Mouse (Mus musculus): ENCODE measurements around the gene Adat3. TPM values are rescaled to one million over a fixed set of nuclear protein-coding genes. Genes with fewer than 3 reads are reported as not detected.

Gene Adat3
- polyA plus RNA-seq, 1 experiment from 2014 or later, result 5.0 TPM

DNA sequence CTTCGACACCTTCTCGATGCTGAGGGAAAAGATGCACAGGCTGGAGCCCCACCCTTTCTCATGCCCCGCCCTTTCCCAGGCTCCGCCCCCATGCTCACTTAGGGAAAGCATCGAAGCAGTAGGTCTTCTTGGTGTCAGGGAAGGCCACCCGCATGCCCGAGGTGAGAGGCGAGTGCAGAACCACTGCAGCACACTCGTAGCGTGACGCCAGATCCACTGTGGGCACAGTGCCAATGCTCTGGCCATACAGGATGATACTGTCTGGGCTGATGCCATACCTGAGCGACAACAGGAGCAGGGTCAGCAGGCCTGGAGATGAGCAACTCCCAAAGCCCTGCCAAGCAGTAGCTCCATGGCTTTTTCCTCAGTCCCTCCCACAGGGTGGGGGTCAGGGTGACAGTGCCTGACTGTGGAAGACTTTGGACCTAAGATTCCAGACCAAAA is 18.6 kb upstream of the Adat3 start:
- Histone ChIP-seq H3K27me3 (replicated peaks) (no peaks in the 10 kb centered on the region), H3K4me3 (replicated peaks) (no peak overlapping the region), H3K36me3 (peaks cover 28% of the 10 kb centered on the region), H3K4me1 (peaks cover 40% of the 10 kb centered on the region), H3K4me2 (no peak overlapping the region), H3K27ac (replicated peaks) (0 out of 2 replicates have a peak overlapping the region, but pooled peaks have one; percentile 18), H3K9ac (replicated peaks) (no peak overlapping the region), H3K9me3 (replicated peaks) (no peaks in the 10 kb centered on the region)
- WGBS, result 65% methylated on average over 12 of the region's 12 CpGs
- ATAC-seq (ENCODE audit: low FRiP score), result no peak

DNA sequence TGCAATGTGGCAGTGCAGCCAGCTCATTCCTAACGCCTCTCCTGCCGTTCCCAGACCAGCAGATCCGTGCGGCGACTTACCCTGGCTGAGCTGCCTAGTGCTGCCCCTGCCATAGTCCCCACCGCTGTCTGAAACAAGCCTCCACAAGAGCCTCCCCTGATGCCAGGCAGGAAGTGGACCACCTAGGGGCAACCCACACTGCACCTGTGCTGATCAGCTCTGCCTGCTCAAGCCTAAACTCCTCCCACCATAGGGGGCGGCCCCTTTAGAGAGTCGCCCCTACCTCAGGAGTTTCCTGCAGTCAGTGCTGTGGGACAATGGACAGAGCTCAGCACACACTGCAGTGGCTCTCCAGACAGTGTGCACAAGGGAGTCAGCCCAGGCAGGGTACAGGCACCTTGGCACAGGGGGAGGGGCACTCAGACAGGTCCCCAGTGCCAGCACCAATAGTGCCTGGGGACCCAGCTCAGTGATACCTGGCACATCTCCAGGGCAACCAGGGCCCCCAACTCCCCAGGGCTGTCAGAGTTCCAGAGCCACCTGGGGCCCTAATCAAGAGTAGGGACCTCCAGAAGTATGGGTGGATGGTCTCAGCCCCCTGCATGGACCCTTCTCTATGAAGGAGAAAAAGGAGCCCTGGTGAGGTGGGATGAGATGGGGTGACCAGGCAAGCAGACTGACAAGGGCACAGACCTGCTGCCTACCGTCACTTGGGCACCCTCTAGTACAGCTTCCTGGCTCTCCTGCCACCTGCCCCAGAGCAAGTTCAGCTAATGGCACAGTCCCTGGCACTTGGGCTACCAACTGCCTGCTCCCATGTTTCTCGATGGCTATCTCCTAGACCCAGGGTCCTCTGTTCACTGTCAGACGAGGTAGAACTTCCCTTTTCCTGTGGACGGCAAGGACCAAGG is 17.8 kb upstream of the Adat3 start:
- Histone ChIP-seq H3K4me2 (peak overlapping the region; percentile 23; the same call in 1 of the 2 replicates), H3K4me1 (peaks cover 46% of the 10 kb centered on the region), H3K36me3 (peaks cover 28% of the 10 kb centered on the region), H3K27me3 (replicated peaks) (no peaks in the 10 kb centered on the region), H3K9me3 (replicated peaks) (no peaks in the 10 kb centered on the region), H3K9ac (replicated peaks) (no peak overlapping the region), H3K27ac (replicated peaks) (peak overlapping the region; percentile 18; the same call in 1 of the 2 replicates), H3K4me3 (replicated peaks) (no peak overlapping the region)
- 78% methylated on average over 12 of the region's 12 CpGs for WGBS
- ATAC-seq (ENCODE audit: low FRiP score), result no peak

DNA sequence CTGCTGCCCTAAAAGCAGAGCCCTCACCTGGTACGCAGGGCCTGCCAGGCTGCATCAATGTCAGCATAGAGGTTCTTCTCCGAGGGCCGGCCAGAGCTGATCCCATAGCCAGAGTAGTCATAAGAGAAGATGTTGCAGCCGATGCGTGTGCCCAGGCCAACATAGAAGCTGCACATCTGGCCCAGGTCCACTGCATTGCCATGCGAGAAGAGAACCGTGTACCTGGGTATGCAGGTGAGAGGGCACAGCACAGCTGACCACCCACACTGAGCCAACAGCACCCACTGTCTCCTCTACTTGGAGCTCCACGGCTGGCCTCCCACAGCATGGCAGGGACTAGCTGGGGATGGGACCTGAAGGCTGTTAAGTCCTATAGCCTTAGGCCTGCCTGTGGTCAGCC is 17.1 kb upstream of the Adat3 start:
- H3K9ac ChIP-seq (replicated peaks), result no peak overlapping the region

DNA sequence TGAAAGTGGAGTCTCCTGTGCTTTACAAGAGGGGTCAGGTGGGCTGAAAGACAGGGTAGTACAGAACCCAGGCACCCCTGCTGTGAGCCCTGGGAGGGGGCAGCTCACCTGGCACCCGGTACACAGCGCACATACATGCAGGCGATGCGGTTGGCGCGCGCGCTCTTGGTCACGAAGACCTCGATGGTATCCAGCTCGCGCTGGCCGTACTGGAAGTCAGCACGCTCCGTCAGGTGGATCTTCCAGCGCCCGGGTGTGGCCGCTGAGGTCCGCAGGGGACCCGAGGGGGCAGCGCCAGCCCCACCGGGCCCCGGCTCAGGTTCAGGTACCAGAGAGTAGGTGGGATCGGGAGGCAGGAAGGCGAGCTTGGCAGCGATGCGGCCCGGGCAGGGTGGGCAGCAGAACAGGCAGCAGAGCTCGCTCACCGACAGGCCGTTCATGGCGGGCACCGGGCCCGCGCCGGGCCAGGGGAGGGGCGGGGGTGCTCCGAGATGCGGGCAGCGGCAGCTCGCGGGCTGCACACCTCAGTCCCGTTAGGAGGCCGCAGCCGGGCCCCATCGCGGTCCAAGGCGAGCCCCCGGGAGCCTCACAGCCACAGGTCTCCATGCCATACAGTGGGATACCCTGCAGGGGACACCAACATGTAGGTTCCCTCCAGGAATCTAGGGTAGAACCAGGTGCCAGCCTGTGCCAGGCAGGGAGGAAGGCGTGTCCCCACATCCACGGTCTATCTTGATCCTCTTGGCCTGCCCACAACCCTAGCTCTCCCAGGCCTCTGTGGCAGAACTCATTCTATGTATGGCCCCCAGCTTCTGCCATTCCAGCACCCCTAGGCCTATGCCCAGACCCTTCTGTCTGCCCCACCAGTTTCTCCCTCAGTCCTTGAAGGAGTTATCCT is 16.0 kb upstream of the Adat3 start:
- Histone ChIP-seq H3K4me3 (replicated peaks) (0 out of 2 replicates have a peak overlapping the region, but pooled peaks have one; percentile 4), H3K36me3 (peaks cover 28% of the 10 kb centered on the region), H3K9me3 (replicated peaks) (no peaks in the 10 kb centered on the region), H3K4me2 (peak overlapping the region; percentile 23), H3K9ac (replicated peaks) (no peak overlapping the region; the same call in 1 of the 2 replicates), H3K4me1 (peaks cover 51% of the 10 kb centered on the region), H3K27me3 (replicated peaks) (no peaks in the 10 kb centered on the region), H3K27ac (replicated peaks) (peak overlapping the region; percentile 37; the same call in 1 of the 2 replicates)
- 95% methylated on average over 48 of the region's 51 CpGs for WGBS
- no peak for ATAC-seq (ENCODE audit: low FRiP score)

More for the DNA sequence above, 17.1 kb upstream of the Adat3 start:
- Histone ChIP-seq H3K27me3 (replicated peaks) (no peaks in the 10 kb centered on the region), H3K4me1 (peaks cover 49% of the 10 kb centered on the region), H3K4me3 (replicated peaks) (no peak overlapping the region), H3K36me3 (peaks cover 28% of the 10 kb centered on the region), H3K27ac (replicated peaks) (no peak overlapping the region), H3K9me3 (replicated peaks) (no peaks in the 10 kb centered on the region), H3K4me2 (peak overlapping the region; percentile 23; the same call in 1 of the 2 replicates)
- 93% methylated on average over 8 of the region's 8 CpGs for WGBS
- no peak for ATAC-seq (ENCODE audit: low FRiP score)

DNA sequence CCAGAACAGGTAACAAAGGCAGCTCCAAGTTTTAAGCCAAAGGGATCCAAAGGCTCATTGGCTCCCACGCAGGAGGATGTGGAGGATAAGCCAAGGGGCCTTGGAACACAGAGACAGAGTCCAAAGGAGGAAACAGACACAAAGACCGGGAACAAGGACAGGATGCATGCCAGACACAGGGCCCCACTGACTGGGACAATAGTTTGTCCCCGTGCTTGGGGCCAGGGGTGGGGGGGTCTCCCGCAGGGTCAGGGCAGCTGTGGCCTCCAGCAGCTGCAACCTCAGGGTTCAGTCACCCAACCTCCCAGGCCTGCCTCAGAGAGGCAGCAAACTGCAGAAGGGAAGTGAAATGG is 15.4 kb upstream of the Adat3 start:
- 41% methylated on average over 4 of the region's 4 CpGs for WGBS
- Histone ChIP-seq H3K9me3 (replicated peaks) (no peaks in the 10 kb centered on the region), H3K4me2 (peak overlapping the region; percentile 23), H3K4me3 (replicated peaks) (no peak overlapping the region), H3K4me1 (peaks cover 51% of the 10 kb centered on the region), H3K27ac (replicated peaks) (peak overlapping the region; percentile 37; the same call in 1 of the 2 replicates), H3K36me3 (peaks cover 28% of the 10 kb centered on the region), H3K9ac (replicated peaks) (no peak overlapping the region), H3K27me3 (replicated peaks) (no peaks in the 10 kb centered on the region)
- no peak for ATAC-seq (ENCODE audit: low FRiP score)

DNA sequence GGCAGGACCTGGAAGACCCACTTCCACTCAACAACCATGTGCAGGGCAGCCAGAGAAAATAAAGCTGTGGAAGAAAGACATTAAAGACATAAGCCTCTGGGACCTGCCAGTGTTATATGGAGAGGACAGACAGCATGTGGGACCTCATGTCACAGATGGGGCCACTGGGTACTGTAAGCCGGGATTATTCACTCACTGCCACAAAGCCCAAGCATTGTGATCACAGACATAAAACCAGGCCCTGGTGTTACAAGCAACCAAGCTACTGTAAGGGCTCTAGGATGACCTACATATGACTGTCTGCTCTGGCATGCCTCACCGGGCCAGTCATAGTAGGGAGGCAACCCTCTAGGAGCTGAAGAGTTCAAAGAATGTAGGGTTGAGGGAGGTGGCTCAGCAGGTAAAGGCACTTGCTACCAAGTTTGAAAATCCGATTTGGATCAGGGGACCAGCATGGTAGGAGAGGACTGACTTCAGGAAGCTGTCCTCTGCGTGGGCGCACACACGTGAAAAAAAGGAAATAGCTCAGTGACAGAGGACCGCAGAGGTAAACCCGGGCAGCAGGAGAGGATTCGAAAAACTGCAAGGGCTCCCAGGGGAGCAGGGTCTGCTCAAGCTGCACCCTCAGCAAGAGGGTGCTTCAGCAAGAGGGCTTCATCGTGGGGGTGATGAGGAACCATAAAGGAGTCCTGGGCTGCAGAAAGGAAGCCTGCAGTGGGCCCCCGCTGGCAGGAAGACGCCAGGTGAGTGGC is 13.4 kb upstream of the Adat3 start:
- Histone ChIP-seq H3K4me2 (peak overlapping the region; percentile 94), H3K9me3 (replicated peaks) (no peaks in the 10 kb centered on the region), H3K27ac (replicated peaks) (peak overlapping the region; percentile 81), H3K27me3 (replicated peaks) (no peaks in the 10 kb centered on the region; the same call in 1 of the 2 replicates), H3K4me1 (peaks cover 51% of the 10 kb centered on the region), H3K4me3 (replicated peaks) (peak overlapping the region; percentile 96), H3K9ac (replicated peaks) (peak overlapping the region; percentile 93), H3K36me3 (peaks cover 20% of the 10 kb centered on the region)
- 19% methylated on average over 12 of the region's 12 CpGs for WGBS
- no peak for ATAC-seq (ENCODE audit: low FRiP score)

DNA sequence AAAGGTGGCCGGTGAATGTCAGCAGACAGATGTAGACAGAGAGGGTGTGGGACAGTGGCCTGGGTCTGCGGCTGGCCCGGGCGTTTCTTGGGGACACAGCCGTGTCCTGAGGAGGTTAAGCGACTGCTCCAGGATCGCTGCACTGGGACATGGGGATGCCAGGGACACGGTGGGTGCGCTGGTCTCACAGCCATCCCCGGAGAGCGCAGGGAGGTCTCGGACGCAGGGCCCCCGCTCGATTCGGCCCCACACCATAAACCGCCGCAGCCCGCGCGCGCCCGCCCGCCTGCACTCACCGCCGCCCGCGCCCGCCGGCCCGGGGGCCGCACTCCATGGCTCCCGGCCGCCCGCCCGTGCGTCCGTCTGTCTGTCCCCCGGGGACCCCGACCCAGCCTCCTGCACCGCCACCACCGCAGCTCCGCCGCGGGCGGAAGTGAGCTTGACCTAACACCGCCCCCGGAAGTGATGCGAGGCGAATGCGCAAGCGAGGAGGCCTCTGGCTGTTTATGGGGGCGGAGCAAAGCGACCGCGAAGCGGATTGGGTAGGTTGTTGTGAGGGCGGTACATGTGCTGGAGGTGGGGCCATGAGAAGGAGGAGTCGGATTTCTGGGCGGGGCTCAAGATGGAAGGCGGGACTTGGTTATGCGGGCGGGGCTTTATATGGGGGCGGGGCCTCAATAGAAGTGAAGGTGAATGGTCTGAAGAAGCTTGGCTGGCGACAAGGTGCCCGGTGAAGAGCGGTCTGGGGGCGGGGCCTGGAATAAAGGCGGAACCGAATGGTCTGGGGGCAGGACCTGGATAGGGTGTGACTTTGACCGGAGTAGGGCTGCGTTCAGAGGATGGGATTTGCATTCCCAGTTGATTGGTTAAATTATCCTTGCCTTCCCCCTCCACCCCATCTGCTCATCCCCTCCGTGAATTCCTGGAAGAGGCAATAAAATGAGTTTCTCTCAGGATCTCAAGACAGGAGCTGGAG is 12.5 kb upstream of the Adat3 start, which contains the start of gene Abhd17a:
Gene Abhd17a, minus strand, starts transcription at position 463 of the 976 bp plus-strand sequence.
- H3K27me3 ChIP-seq (replicated peaks), result no peaks in the 10 kb centered on the region; the same call in 1 of the 2 replicates
- under 1% methylated on average over 73 of the region's 73 CpGs for WGBS
- H3K36me3 ChIP-seq, result peaks cover 12% of the 10 kb centered on the region; the same call in 1 of the 2 replicates
- H3K4me2 ChIP-seq, result peak within 1 kb of the TSS; percentile 94
- peak within 1 kb of the TSS; percentile 93 for H3K9ac ChIP-seq (replicated peaks)
- peak within 1 kb of the TSS; percentile 96 for H3K4me3 ChIP-seq (replicated peaks)
- ATAC-seq (ENCODE audit: low FRiP score), result peak; percentile 97
- H3K4me1 ChIP-seq, result peaks cover 47% of the 10 kb centered on the region
- H3K27ac ChIP-seq (replicated peaks), result peak within 1 kb of the TSS; percentile 81
- no peaks in the 10 kb centered on the region for H3K9me3 ChIP-seq (replicated peaks)

DNA sequence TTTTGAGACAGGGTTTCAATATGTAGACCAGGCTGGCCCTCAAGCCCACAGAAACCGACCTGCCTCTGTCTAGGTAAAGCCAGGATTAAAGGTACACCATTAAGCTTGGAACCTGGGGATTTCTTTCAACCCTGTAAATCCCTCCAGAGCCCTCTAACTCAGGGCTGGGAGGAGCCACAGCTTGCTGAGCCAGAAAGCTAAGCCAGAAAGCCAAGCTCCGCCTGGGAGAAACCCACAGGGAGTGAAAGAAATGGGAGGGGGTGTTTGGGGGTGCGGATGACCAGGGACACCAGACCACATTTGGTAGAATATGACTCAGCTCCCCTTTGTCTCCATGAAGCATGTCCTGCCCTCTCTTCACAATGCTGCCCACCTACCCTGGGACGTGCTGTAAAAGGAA is 6.4 kb upstream of the Adat3 start:
- Histone ChIP-seq H3K4me1 (no peaks in the 10 kb centered on the region), H3K4me3 (replicated peaks) (no peak overlapping the region), H3K36me3 (no peaks in the 10 kb centered on the region), H3K4me2 (no peak overlapping the region), H3K27me3 (replicated peaks) (peaks cover 3% of the 10 kb centered on the region; the same call in 1 of the 2 replicates), H3K9ac (replicated peaks) (no peak overlapping the region), H3K27ac (replicated peaks) (no peak overlapping the region), H3K9me3 (replicated peaks) (no peaks in the 10 kb centered on the region)
- no peak for ATAC-seq (ENCODE audit: low FRiP score)
- WGBS, result 46% methylated on average over 4 of the region's 4 CpGs

DNA sequence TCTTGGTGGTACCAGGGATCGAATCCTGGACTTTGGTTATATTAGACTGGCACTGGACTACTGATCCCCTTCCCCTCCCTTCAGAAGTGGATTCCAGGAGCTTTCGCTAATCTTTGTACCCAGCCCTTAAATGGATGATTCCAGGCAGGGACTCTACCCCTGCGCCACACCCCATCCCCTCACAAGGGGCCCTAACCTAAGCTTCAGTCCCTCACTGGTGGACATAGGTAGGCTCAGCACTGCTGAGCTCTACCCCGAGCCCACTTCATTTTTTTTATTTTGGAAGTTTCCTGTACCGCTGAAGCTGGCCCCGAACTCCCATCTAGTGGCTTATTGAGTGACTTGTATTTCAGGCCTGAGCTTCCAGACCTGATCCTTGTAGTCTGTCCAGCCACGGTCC is 684 bp downstream of the Adat3 start:
- ATAC-seq (ENCODE audit: low FRiP score), result peak; percentile 6; the same call in 1 of the 2 replicates
- H3K4me2 ChIP-seq, result peak overlapping the region; percentile 93
- H3K27ac ChIP-seq (replicated peaks), result peak overlapping the region; percentile 97
- peaks cover 24% of the 10 kb centered on the region for H3K36me3 ChIP-seq
- peak overlapping the region; percentile 78 for H3K4me3 ChIP-seq (replicated peaks)
- peak overlapping the region; percentile 71 for H3K9ac ChIP-seq (replicated peaks)
- H3K27me3 ChIP-seq (replicated peaks), result no peaks in the 10 kb centered on the region
- no peaks in the 10 kb centered on the region for H3K9me3 ChIP-seq (replicated peaks)
- H3K4me1 ChIP-seq, result peaks cover 22% of the 10 kb centered on the region
- 34% methylated on average over 7 of the region's 7 CpGs for WGBS

DNA sequence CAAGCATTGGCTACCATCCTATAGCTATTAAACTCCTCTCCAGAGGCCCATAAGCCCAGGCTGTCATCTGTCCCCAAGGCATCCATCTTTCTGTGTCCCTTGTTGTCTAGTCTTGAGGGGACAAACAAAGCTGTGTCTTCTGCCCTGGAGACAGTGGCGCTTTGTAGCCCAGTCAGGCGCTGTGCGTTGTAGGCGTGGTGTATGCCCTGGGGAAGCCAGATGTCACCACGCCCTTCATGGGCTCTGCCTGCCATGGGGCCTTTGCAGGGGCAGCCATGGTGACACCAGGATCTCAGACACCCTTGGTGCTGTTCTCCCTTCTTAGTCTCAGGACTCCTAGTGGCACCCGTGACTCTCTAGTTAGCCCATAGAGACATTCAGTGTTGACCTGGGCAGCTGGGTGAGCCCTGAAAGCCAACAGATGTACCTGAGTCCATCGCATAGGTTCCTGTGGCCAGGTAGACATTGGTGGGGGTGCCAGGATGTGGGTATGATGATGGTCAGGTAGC is 1.4 kb downstream of the Adat3 start:
- no peaks in the 10 kb centered on the region for H3K27me3 ChIP-seq (replicated peaks)
- no peaks in the 10 kb centered on the region for H3K9me3 ChIP-seq (replicated peaks)
- peak overlapping the region; percentile 93 for H3K4me2 ChIP-seq
- WGBS, result 81% methylated on average over 7 of the region's 7 CpGs
- H3K9ac ChIP-seq (replicated peaks), result peak overlapping the region; percentile 71
- peak overlapping the region; percentile 78 for H3K4me3 ChIP-seq (replicated peaks)
- peaks cover 31% of the 10 kb centered on the region for H3K36me3 ChIP-seq
- H3K27ac ChIP-seq (replicated peaks), result no peak overlapping the region
- no peak for ATAC-seq (ENCODE audit: low FRiP score)
- H3K4me1 ChIP-seq, result peaks cover 22% of the 10 kb centered on the region

All from neural tube, embryonic 15.5 days (tissue).